Mouse (Mus musculus): ENCODE measurements around the gene Adam15.

DNA sequence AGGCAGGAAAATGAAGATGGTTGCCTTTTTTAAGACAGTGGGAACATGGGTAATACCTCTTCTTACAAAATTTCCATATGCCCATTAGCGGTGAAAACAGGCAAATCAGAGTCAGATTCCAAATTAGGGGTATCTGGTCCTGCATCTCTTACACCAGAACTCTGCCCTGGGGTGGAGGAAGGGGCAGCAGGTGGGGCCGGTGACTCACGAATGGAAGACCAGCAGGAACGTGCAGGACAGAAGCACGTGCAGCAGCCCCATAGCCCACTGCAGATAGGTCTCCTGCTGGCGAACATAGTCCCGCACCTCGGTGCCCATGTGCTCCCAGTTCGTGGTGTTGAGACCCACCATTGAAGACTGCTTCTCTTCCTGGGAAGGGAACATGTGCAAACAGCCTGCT, 6.2 kb upstream of the Adam15 start:
- TF ChIP-seq CHD2 (IDR thresholded peaks at IDR 0.05; ENCODE audit: low read depth, low read length) = no peak
- no peak for TF ChIP-seq ZNF384 (IDR thresholded peaks at IDR 0.05; ENCODE audit: low read depth, low read length)
- TF ChIP-seq HCFC1 (IDR thresholded peaks at IDR 0.05; ENCODE audit: borderline replicate concordance, insufficient read depth, low read length) = no peak

Data from ES-E14 (cell line).